Comparison of ENCODE assay signal across 13 mouse cellular contexts in genomic region chr17:84156227-84156573, GRCm38 (mm10). TPM values are rescaled to one million over a fixed set of nuclear protein-coding genes. Genes with fewer than 3 reads are reported as not detected.
DNase-seq lines count a peak whose midpoint lies in the region; ATAC-seq lines count a peak whose summit lies in the region.
"Had no signal": no experiment of that assay in that cellular context is flagged by ENCODE, and none has a peak within 500 bp of the region (broad histone marks: within the 10 kb centered on the region; RNA-seq: fewer than 3 reads in every experiment).

No protein-coding gene starts in this region.

- ATAC-seq in stomach, embryonic 16.5 days (ENCODE audit: insufficient read depth, low FRiP score) = no peak
- ATAC-seq in monocyte, adult 5-6 weeks (replicated peaks; ENCODE audit: insufficient number of reproducible peaks, low FRiP score, low TSS enrichment, poor library complexity, severe bottlenecking) = no peak

- no peaks in the 10 kb centered on the region for H3K36me3 ChIP-seq in stomach, embryonic 16.5 days (ENCODE audit: control insufficient read depth, insufficient read depth, low read length)
- H3K36me3 ChIP-seq: embryonic facial prominence, embryonic 13.5 days; G1E; limb, embryonic 13.5 days; neural tube, embryonic 15.5 days had no signal

- DNase-seq in thymus, adult 18-20 months = peak; percentile 1 to 23
- DNase-seq in thymus, postnatal 10 days (ENCODE audit: low spot score in 2 of 2) = no peak
- DNase-seq in kidney, adult 18-20 months = peak; percentile 61
- DNase-seq in kidney, postnatal 4 days = peak; percentile 27 to 42
- no peak for DNase-seq in urinary bladder, postnatal 14 days (ENCODE audit: low spot score)
- DNase-seq in T-cell, adult 2 months (ENCODE audit: low spot score) = no peak
- DNase-seq: cerebellum, adult 11-12 months had no signal

- H3K9ac ChIP-seq in stomach, embryonic 16.5 days (ENCODE audit: low read length) = peak overlapping the region; percentile 29
- H3K9ac ChIP-seq: embryonic facial prominence, embryonic 13.5 days; limb, embryonic 13.5 days; neural tube, embryonic 15.5 days had no signal

- peak overlapping the region; percentile 97 for H3K27ac ChIP-seq in stomach, embryonic 16.5 days (ENCODE audit: low read length)
- H3K27ac ChIP-seq: embryonic facial prominence, embryonic 13.5 days; limb, embryonic 13.5 days; neural tube, embryonic 15.5 days had no signal

- H3K9me3 ChIP-seq in stomach, embryonic 16.5 days (replicated peaks; ENCODE audit: control insufficient read depth, low read length) = no peaks in the 10 kb centered on the region
- H3K9me3 ChIP-seq: embryonic facial prominence, embryonic 13.5 days; G1E; limb, embryonic 13.5 days; neural tube, embryonic 15.5 days had no signal

- H3K4me2 ChIP-seq in stomach, embryonic 16.5 days (ENCODE audit: low read depth, low read length) = no peak overlapping the region
- H3K4me2 ChIP-seq: embryonic facial prominence, embryonic 13.5 days; limb, embryonic 13.5 days; neural tube, embryonic 15.5 days had no signal

- H3K4me3 ChIP-seq in stomach, embryonic 16.5 days (replicated peaks; ENCODE audit: low read length) = no peak overlapping the region
- H3K4me3 ChIP-seq: embryonic facial prominence, embryonic 13.5 days; limb, embryonic 13.5 days; neural tube, embryonic 15.5 days had no signal

- H3K4me1 ChIP-seq in stomach, embryonic 16.5 days (ENCODE audit: control insufficient read depth, insufficient read depth, low read length) = peaks cover 31% of the 10 kb centered on the region

- 47% methylated on average over 13 of the region's 13 CpGs for WGBS in stomach, embryonic 16.5 days

- no peaks in the 10 kb centered on the region for H3K27me3 ChIP-seq in stomach, embryonic 16.5 days (ENCODE audit: control insufficient read depth, insufficient read depth, low read length)

RNA-seq across cellular contexts. Expression of gene Zfp36l2, which starts 31.5 kb away (rescaled TPM):
- polyA plus RNA-seq in stomach, embryonic 16.5 days (2015; fragmentation: Nextera tagmentation; extraction: Ambion mirVana) = 12.7 and 14.5 TPM in 2 replicates
- 346 to 394 TPM (median 381 TPM) in 3 replicates for total RNA-seq in monocyte, adult 5-6 weeks (2017)

Comparison
In these comparisons a context has a peak if more than half of its experiments do, and no peak if none do; other contexts are left out.
1. DNase-seq: peak in thymus, adult 18-20 months (2 of 2), kidney, adult 18-20 months (single experiment) and kidney, postnatal 4 days (2 of 2); none in thymus, postnatal 10 days (0 of 2), urinary bladder, postnatal 14 days (single experiment) and T-cell, adult 2 months (single experiment).